Mouse (Mus musculus) megakaryocyte, embryonic 14.5 days (primary cell): ENCODE measurements around the gene Fbp2.

ENCODE experiments used
- FLI1 ChIP-seq: IDR thresholded peaks from 2 replicates; pipeline ENCODE4 v1.6.1; 2012; ENCODE audit warnings: low read length, inconsistent platforms, mixed read lengths
- GATA1 ChIP-seq: IDR thresholded peaks from 3 replicates; pipeline ENCODE4 v1.6.1; 2012; ENCODE audit warnings: mixed read lengths, low read length, inconsistent platforms, borderline replicate concordance

- TF ChIP-seq GATA1 (no peak), FLI1 (no peak)
Observed at GRCm38 (mm10) chr13:62883436-62883835, 25.2 kb upstream of the Fbp2 start.
